Mouse (Mus musculus) cerebellum, adult 11-12 months (tissue): ENCODE results near the gene Palld.

Experiments
- DNase-seq: peaks from one replicate; pipeline ENCODE4 v3.0.0; 2022

The Palld gene

DNA sequence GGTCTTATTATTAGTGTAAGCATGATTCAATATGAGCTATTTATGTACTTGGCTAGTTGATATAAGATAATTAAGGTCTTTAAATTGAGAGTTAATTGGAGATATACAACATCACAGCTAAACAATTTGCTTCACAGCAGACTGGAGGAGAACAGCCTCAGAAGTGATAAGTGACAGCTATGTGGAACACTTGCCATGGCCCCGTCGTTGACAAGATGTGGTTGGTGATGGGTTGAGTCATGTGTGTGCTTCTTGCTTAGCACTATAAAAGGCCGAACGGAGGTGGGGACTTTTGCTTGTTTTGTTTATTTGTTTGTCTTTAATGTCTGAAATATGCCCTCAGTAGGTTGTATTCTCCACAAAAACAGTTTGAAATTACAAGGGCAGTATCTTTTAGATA is 51.2 kb downstream of the Palld start:
- DNase-seq: no peak

GRCm38 (mm10) chr8:61848581-61849162 is 53.8 kb downstream of the Palld start:
- DNase-seq: no peak

GRCm38 (mm10) chr8:61847494-61847893 is 55.0 kb downstream of the Palld start:
- DNase-seq: no peak

DNA sequence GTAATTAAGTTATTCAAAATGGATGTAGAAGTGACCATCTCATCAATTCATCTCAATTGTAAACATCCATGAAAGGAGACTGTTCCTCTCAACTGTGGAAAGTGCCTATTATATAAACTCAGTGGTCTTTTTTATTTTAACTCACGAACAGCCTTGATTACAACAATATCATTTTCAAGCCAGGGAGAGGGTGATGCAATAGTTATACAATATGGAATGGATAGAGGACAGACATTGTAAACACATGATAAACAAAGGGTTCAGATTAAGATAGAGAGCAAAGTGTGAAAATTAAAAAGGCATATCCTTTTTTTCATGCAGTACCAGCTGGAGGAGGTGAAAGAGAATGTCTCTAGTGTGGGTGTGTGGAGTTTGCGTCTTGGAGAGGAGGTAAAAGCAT is 57.5 kb downstream of the Palld start:
- no peak for DNase-seq

- DNase-seq: no peak
Observed at GRCm38 (mm10) chr8:61844575-61844974, 57.9 kb downstream of the Palld start.

DNA sequence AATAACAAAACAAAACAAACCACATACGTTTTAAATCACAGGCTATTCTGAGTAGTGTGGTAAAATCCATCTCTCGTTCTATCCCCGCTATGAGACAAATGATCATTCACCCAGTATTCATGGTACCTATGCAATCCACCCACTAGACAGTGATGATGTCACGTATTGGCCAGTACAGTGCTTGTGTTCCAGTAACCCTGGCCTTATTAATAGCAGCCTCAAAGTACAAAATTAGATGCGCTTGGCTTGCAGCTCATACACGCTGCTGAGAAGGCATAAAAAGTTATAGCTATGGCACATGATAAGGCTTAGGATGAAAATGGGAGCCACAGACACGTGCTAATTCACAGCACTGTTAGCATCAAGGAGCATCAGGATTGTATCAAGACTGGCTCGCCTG is 58.7 kb downstream of the Palld start:
- no peak for DNase-seq

- no peak for DNase-seq
Observed at GRCm38 (mm10) chr8:61833211-61833610, 69.3 kb downstream of the Palld start.

DNA sequence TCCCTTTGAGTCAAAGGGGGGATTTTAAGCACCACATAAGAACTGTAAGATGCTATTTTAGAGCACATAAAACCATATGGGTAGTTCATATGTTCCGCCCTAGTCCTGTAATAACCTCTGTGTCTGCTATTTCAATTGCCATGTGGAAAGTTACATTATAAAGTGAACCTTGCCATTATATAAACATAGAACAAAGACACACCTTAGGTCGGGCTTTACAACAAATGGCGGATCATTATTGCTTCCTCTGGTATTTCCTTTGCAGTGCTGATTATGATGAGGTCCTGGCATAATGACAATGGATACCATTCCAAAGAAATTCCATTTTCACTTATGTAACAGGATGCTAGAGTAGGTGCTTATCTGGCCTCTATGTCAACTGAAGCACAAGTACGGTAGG is 70.5 kb downstream of the Palld start:
- DNase-seq: no peak

DNA sequence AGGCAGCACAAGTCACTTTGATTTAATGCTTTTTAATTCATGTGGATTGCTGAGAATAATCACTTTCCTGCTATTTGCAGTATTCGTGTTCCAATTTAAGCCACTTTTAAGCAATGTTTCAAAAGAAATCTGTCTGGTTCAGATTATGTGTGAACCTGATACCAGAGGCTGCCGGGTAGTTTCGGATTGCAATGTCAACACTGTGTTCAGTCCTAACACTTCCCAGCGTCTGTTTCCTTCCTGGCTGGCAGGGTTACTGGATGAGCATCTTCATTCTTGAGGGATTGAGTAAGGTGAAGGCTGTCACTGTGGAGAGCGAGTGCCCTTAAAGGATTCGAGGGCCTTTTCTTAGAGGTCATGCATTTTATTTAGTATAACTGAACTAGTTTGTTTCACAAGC is 71.7 kb downstream of the Palld start:
- no peak for DNase-seq

- DNase-seq: no peak
Observed at GRCm38 (mm10) chr8:61824563-61824962, 77.9 kb downstream of the Palld start.

DNA sequence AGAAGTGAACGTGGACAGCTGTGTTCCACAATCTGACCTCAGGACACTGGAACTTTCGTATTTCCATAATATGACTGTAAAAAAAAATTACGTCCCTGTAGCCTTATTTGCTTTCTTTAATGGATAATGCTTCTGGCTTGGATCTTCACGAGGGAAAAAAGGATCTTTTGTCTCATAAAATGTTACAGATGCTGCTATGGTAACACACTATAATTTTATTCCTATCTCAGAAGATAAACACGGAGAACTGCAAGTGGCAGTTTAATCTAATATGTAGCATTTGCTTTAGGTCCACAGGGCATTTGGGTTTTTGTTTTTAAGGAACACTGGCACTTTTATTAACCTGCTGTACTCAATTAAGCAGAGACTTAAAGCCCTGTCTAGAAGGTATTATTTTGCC is 79.3 kb downstream of the Palld start:
- no peak for DNase-seq

DNA sequence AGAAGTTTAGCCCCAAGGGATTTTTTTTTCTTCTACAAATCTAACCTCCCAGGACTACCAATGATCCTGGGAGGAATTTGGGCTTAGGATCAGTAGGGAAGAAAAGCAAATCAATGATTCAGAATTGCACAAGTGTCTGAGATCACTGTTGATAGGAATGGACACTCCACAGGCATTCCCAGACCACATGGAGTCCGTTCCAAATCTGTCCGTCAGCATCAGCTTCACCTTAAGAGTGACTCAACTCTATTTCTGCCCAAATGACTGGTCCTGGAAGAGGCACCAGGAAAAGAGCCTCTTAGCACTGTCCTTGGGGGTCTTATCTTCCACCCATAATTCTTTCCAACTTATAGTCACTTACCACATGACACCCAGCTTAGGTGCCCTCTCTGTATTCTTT is 98.7 kb downstream of the Palld start:
- no peak for DNase-seq

DNA sequence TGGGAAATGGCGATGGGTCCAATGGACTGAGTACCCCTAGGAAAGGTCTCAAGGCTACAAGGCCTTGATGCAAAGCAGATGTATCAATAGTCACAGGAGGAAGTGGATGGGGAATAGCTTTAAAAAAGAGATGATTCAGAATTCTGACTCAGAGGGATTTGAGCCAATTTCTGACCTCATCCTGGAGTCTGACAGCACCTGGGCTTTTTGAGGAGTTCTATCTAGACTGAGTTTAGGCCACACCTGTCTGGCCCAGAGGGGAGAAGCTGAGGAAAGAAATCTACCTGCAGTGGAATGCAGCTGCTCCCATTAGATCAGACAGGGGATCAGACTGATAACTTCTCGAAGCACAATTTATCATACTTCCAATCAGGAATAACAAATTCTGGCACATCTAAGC is 99.7 kb downstream of the Palld start:
- DNase-seq: no peak

- DNase-seq: no peak
Observed at GRCm38 (mm10) chr8:61797391-61797947, 105.0 kb downstream of the Palld start.

- no peak for DNase-seq
Observed at GRCm38 (mm10) chr8:61796537-61797050, 105.9 kb downstream of the Palld start.

DNA sequence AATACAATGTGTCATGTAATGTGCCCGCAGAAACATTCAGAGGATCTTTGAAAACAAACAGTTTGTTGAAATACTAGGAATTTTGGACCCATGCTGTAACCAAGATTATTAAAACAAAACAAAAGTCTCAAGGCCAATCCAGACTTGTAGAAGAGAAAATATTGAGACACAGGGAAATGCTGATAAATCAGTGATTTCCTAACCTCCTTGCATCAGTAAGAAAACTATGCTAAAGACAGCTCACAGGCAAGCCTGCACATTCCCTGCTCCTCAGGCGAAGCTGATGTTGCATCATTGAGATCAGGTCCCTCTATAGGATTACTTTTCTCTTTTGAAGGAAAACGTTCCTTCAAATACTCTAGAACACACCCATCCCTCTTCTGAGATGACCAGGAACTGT is 112.5 kb downstream of the Palld start:
- no peak for DNase-seq

- DNase-seq: no peak
Observed at GRCm38 (mm10) chr8:61789289-61789688, 113.2 kb downstream of the Palld start.

GRCm38 (mm10) chr8:61782931-61783491 is 119.5 kb downstream of the Palld start:
- no peak for DNase-seq

- no peak for DNase-seq
Observed at GRCm38 (mm10) chr8:61780652-61781257, 121.7 kb downstream of the Palld start.

- no peak for DNase-seq
Observed at GRCm38 (mm10) chr8:61778194-61778593, 124.3 kb downstream of the Palld start.

GRCm38 (mm10) chr8:61776560-61776959 is 125.9 kb downstream of the Palld start:
- DNase-seq: no peak

GRCm38 (mm10) chr8:61775936-61776335 is 126.6 kb downstream of the Palld start:
- no peak for DNase-seq

DNA sequence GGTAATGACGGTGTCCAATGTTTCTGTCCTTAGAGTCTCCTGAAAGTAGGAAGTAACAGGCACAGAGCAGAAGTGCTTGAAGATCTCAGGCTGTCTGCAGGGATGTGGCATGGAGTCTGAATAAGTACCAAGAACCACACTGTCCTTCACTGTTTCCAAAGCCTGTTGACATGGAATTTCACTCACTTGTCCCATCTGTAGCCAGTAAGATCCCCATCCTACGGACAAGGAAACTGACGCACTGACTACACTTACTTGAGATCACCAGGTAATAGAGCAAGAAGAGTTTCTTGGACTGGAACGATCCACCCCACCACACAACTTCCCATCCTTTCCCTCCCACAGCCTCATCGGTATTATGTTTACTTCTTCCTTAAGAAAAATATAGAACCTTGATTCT is 128.3 kb downstream of the Palld start:
- DNase-seq: no peak

GRCm38 (mm10) chr8:61773595-61774088 is 128.8 kb downstream of the Palld start:
- no peak for DNase-seq
